ENCODE assay signal across 8 mouse cellular contexts in genomic region chr6:119341409-119341808, GRCm38 (mm10). TPM values are rescaled to one million over a fixed set of nuclear protein-coding genes. Genes with fewer than 3 reads are reported as not detected.
DNase-seq lines count a peak whose midpoint lies in the region; ATAC-seq and TF ChIP-seq lines count a peak whose summit lies in the region.

No protein-coding gene starts in this region.

- no peaks in the 10 kb centered on the region for H3K36me3 ChIP-seq in limb, embryonic 14.5 days (ENCODE audit: control insufficient read depth, insufficient read depth, low read length)

- H3K27ac ChIP-seq in limb, embryonic 14.5 days (replicated peaks; ENCODE audit: low read depth, low read length) = no peak overlapping the region

- intact Hi-C loops in gastrocnemius, postnatal 36 days (cut with DNase I) = no loop called here

- ATAC-seq in CD4-positive, CD25-positive, alpha-beta regulatory T cell, adult 4 months = peak; percentile 68
- peak; percentile 70; the same call in 1 of the 2 replicates for ATAC-seq in limb, embryonic 14.5 days (ENCODE audit: low FRiP score, low read depth)

- no peak overlapping the region for H3K9ac ChIP-seq in limb, embryonic 14.5 days (ENCODE audit: low read depth, low read length, severe bottlenecking)

- no peak for TF ChIP-seq POLR2A in limb, embryonic 14.5 days (IDR thresholded peaks at IDR 0.05; ENCODE audit: borderline replicate concordance, extremely low read depth, insufficient read depth, insufficient read length)

- H3K9me3 ChIP-seq in limb, embryonic 14.5 days (ENCODE audit: control insufficient read depth, low read length) = no peaks in the 10 kb centered on the region

- H3K27me3 ChIP-seq in limb, embryonic 14.5 days (ENCODE audit: control insufficient read depth, insufficient read depth, low read length) = no peaks in the 10 kb centered on the region

- peak; percentile 40 for DNase-seq in gastrocnemius, adult 18-20 months (ENCODE audit: low spot score)
- DNase-seq in gastrocnemius, postnatal 36 days = no peak
- DNase-seq in embryo, embryonic 11 days = peak; percentile 54
- peak; percentile 43 for DNase-seq in limb, embryonic 14.5 days (ENCODE audit: low spot score)
- peak; percentile 72 for DNase-seq in retina, embryonic 14.5 days (ENCODE audit: low spot score)
- DNase-seq in ovary, postnatal 10 days (ENCODE audit: low spot score) = no peak
- no peak for DNase-seq in left cerebral cortex, adult 11 months (ENCODE audit: low spot score)

- no peaks in the 10 kb centered on the region for H3K4me1 ChIP-seq in limb, embryonic 14.5 days (ENCODE audit: control insufficient read depth, insufficient read depth, low read length)

- no peak overlapping the region for H3K4me2 ChIP-seq in limb, embryonic 14.5 days (replicated peaks; ENCODE audit: low read depth, low read length, severe bottlenecking)

- no peak overlapping the region for H3K4me3 ChIP-seq in limb, embryonic 14.5 days (replicated peaks; ENCODE audit: low read length)

RNA-seq across cellular contexts. Expression of gene Lrtm2, which starts 10.8 kb away (rescaled TPM):
- total RNA-seq in gastrocnemius, adult 18-20 months (2021) = 1 to 10 TPM in 1 of 2 experiments, under 1 TPM in 1; 0.33 to 2.4 TPM
- total RNA-seq in gastrocnemius, postnatal 36 days (2021) = under 1 TPM; 0.31 to 0.47 TPM
- under 1 TPM in 1 of 2 experiments, not detected in 1; 0.66 TPM for polyA plus RNA-seq in CD4-positive, CD25-positive, alpha-beta regulatory T cell, adult 4 months (2017; shearing (Covaris generic))
- 0.05 and 0.09 TPM in 2 replicates for polyA plus RNA-seq in limb, embryonic 14.5 days (2012; rRNA removed)
- not detected in 2 replicates for polyA plus RNA-seq in limb, embryonic 14.5 days (2014; fragmentation: Nextera tagmentation; extraction: Ambion mirVana)

Comparison
In these comparisons a context has a peak if more than half of its experiments do, and no peak if none do; other contexts are left out.
1. DNase-seq: peak in gastrocnemius, adult 18-20 months (single experiment), embryo, embryonic 11 days (single experiment), limb, embryonic 14.5 days (single experiment) and retina, embryonic 14.5 days (single experiment); none in gastrocnemius, postnatal 36 days (0 of 2), ovary, postnatal 10 days (single experiment) and left cerebral cortex, adult 11 months (single experiment).